Mouse (Mus musculus) intestine, postnatal 0 days (tissue): Measurements from ENCODE around the gene Cfap221. TPM values are rescaled to one million over a fixed set of nuclear protein-coding genes. Genes with fewer than 3 reads are reported as not detected.

Experiments
- ATAC-seq: fragments of 200-750 bp; cut with Nextera tagmentation; 2 replicates; pipeline ENCODE4 v1.8.0; 2017; ENCODE audit warnings: mild to moderate bottlenecking, moderate TSS enrichment, moderate library complexity
- H3K27ac ChIP-seq: fragments of 300-500 bp; sonication (generic); 2 replicates; pipeline ENCODE4 v1.5.1; 2014; ENCODE audit warnings: mild to moderate bottlenecking, low read depth, low read length, moderate library complexity
- H3K27me3 ChIP-seq: fragments of 300-500 bp; sonication (generic); replicated peaks from 2 replicates; pipeline ENCODE4 v1.6.1; 2014; ENCODE audit warnings: low read length, mixed read lengths; ENCODE audit not compliant: control insufficient read depth, insufficient read depth
- H3K36me3 ChIP-seq: fragments of 300-500 bp; sonication (generic); 2 replicates; pipeline ENCODE4 v1.6.1; 2014; ENCODE audit warnings: mild to moderate bottlenecking, moderate library complexity; ENCODE audit not compliant: control insufficient read depth, insufficient read depth
- H3K4me1 ChIP-seq: fragments of 300-500 bp; sonication (generic); replicated peaks from 2 replicates; pipeline ENCODE4 v1.6.1; 2014; ENCODE audit warnings: antibody characterized with exemption, low read length, mixed read lengths; ENCODE audit not compliant: control insufficient read depth, insufficient read depth
- H3K4me2 ChIP-seq: fragments of 300-500 bp; sonication (generic); replicated peaks from 2 replicates; pipeline ENCODE4 v1.6.1; 2014; ENCODE audit warnings: low read depth, mild to moderate bottlenecking, moderate library complexity
- H3K4me3 ChIP-seq: fragments of 300-500 bp; sonication (generic); 2 replicates; pipeline ENCODE4 v1.5.1; 2014; ENCODE audit warnings: low read depth, low read length
- H3K9ac ChIP-seq: fragments of 300-500 bp; sonication (generic); 2 replicates; pipeline ENCODE4 v1.6.1; 2014; ENCODE audit warnings: mild to moderate bottlenecking, low read depth, low read length
- H3K9me3 ChIP-seq: fragments of 300-500 bp; sonication (generic); 2 replicates; pipeline ENCODE4 v1.6.1; 2016; ENCODE audit warnings: mixed run types; ENCODE audit not compliant: control insufficient read depth
- CTCF ChIP-seq: sonication (generic); IDR thresholded peaks from 2 replicates; pipeline ENCODE4 v1.5.1; 2016; ENCODE audit warnings: low read depth, mild to moderate bottlenecking, control low read depth, antibody characterized with exemption, moderate library complexity
- WGBS: fragments of 180-500 bp; shearing (Covaris S2); extraction: QIAGEN DNeasy Blood & Tissue Kit; methylation state at CpG from one replicate; pipeline ENCODE4 v1.1.7; 2014; 5-methylcytosine and 5-hydroxymethylcytosine counted together
- polyA plus RNA-seq: library from polyadenylated mRNA; unstranded; fragments of >200 nt; fragmentation: Nextera tagmentation; extraction: Ambion mirVana; gene quantifications from 2 replicates; pipeline ENCODE4 v1.2.1, GENCODE M21; 2015

The Cfap221 gene
- polyA plus RNA-seq, 1 experiment from 2014 or later: not detected

GRCm38 (mm10) chr1:119975141-119975540 lies 21.9 kb downstream of the Cfap221 start:
- Histone ChIP-seq H3K4me2 (no peak overlapping the region), H3K4me3 (no peak overlapping the region), H3K4me1 (no peaks in the 10 kb centered on the region), H3K9ac (no peak overlapping the region), H3K27ac (no peak overlapping the region), H3K9me3 (no peaks in the 10 kb centered on the region), H3K27me3 (no peaks in the 10 kb centered on the region), H3K36me3 (no peaks in the 10 kb centered on the region)
- TF ChIP-seq CTCF: no peak
- whole genome bisulfite sequencing: 36% methylated on average over 4 of the region's 4 CpGs
- no peak for ATAC-seq

DNA sequence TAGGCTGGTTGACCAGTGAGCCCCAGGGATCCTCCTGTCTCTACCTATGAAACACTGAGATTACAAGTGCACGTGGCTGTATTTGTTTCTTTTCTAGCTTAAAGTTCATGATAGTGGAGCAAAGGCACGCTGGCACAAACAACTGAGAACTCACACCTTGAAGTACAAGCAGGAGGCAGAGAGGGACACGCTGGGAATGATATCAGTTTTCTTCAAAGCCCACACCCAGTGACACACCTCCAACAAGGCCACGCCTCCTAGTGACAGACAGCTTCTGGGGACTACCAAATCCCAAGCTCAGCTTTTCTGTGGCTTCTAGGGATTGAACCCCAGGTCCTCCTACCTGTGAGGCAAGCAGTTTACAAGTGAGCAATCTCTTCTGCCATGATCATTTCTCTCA lies 23.9 kb downstream of the Cfap221 start:
- Histone ChIP-seq H3K4me1 (no peaks in the 10 kb centered on the region), H3K36me3 (no peaks in the 10 kb centered on the region), H3K9me3 (no peaks in the 10 kb centered on the region), H3K4me3 (no peak overlapping the region), H3K9ac (no peak overlapping the region), H3K27ac (no peak overlapping the region), H3K27me3 (no peaks in the 10 kb centered on the region), H3K4me2 (no peak overlapping the region)
- TF ChIP-seq CTCF: no peak
- ATAC-seq: no peak
- WGBS: 18% methylated on average over 4 of the region's 4 CpGs

- Histone ChIP-seq H3K9me3 (no peaks in the 10 kb centered on the region), H3K27ac (no peak overlapping the region), H3K4me1 (no peaks in the 10 kb centered on the region), H3K9ac (no peak overlapping the region), H3K27me3 (no peaks in the 10 kb centered on the region), H3K4me2 (no peak overlapping the region), H3K36me3 (no peaks in the 10 kb centered on the region), H3K4me3 (no peak overlapping the region)
- WGBS: 26% methylated on average over 12 of the region's 12 CpGs
- ATAC-seq: no peak
- peak; percentile 29 for TF ChIP-seq CTCF
Observed at GRCm38 (mm10) chr1:119965804-119966514, 31.1 kb downstream of the Cfap221 start.

- Histone ChIP-seq H3K36me3 (no peaks in the 10 kb centered on the region), H3K9ac (no peak overlapping the region), H3K4me2 (no peak overlapping the region), H3K4me1 (no peaks in the 10 kb centered on the region), H3K9me3 (no peaks in the 10 kb centered on the region), H3K27me3 (no peaks in the 10 kb centered on the region), H3K4me3 (no peak overlapping the region), H3K27ac (no peak overlapping the region)
- no peak for TF ChIP-seq CTCF
- 41% methylated on average over 7 of the region's 7 CpGs for WGBS
- peak; percentile 49; the same call in 1 of the 2 replicates for ATAC-seq
Observed at GRCm38 (mm10) chr1:119959920-119960319, 37.1 kb downstream of the Cfap221 start.

DNA sequence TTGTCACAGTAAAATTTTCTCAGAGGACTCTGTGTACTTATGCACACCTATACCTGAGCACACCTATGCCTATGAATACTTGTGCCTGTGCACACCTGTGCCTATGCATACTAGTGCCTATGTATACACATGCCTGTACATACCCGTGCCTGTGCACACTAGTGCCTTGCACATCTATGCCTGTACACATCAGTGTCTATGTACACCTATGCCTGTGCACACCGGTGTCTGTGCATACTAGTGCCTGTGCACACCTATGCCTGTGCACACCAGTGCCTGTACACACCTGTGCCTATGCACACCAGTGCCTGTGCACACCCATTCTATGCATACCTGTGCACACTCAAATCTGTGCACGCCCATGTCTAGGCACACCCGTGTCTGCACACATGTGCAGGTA lies 37.6 kb downstream of the Cfap221 start:
- Histone ChIP-seq H3K27ac (no peak overlapping the region), H3K9me3 (no peaks in the 10 kb centered on the region), H3K4me3 (no peak overlapping the region), H3K9ac (no peak overlapping the region), H3K36me3 (no peaks in the 10 kb centered on the region), H3K4me1 (no peaks in the 10 kb centered on the region), H3K27me3 (no peaks in the 10 kb centered on the region), H3K4me2 (no peak overlapping the region)
- 89% methylated on average over 4 of the region's 4 CpGs for WGBS
- peak; percentile 19; the same call in 1 of the 2 replicates for ATAC-seq
- TF ChIP-seq CTCF: no peak

- Histone ChIP-seq H3K9me3 (no peaks in the 10 kb centered on the region), H3K36me3 (no peaks in the 10 kb centered on the region), H3K27ac (no peak overlapping the region), H3K27me3 (no peaks in the 10 kb centered on the region), H3K9ac (no peak overlapping the region), H3K4me2 (no peak overlapping the region), H3K4me3 (no peak overlapping the region), H3K4me1 (no peaks in the 10 kb centered on the region)
- no peak for TF ChIP-seq CTCF
- WGBS: 39% methylated on average over 9 of the region's 9 CpGs
- ATAC-seq: no peak
Observed at GRCm38 (mm10) chr1:119957716-119958222, 39.3 kb downstream of the Cfap221 start.

- WGBS: 76% methylated on average over 2 of the region's 2 CpGs
- Histone ChIP-seq H3K27ac (no peak overlapping the region), H3K4me1 (no peaks in the 10 kb centered on the region), H3K9me3 (no peaks in the 10 kb centered on the region), H3K4me3 (no peak overlapping the region), H3K9ac (no peak overlapping the region), H3K4me2 (no peak overlapping the region), H3K36me3 (no peaks in the 10 kb centered on the region), H3K27me3 (no peaks in the 10 kb centered on the region)
- no peak for TF ChIP-seq CTCF
- ATAC-seq: no peak
Observed at GRCm38 (mm10) chr1:119954680-119955079, 42.4 kb downstream of the Cfap221 start.
